Mouse (Mus musculus) neural tube, embryonic 11.5 days (tissue): ENCODE results near the gene C2cd4a. TPM values are rescaled to one million over a fixed set of nuclear protein-coding genes. Genes with fewer than 3 reads are reported as not detected.

Experiments used
- ATAC-seq: fragments of 200-750 bp; cut with Nextera tagmentation; 2 replicates; pipeline ENCODE4 v1.8.0; 2017; ENCODE audit warnings: moderate number of reproducible peaks, mild to moderate bottlenecking, moderate TSS enrichment, moderate library complexity; ENCODE audit not compliant: insufficient read depth, low FRiP score, low TSS enrichment
- DNase-seq: peaks from one replicate; pipeline ENCODE4 v3.0.0-alpha.2; 2015; ENCODE audit warnings: low spot score
- H3K27ac ChIP-seq: fragments of 300-500 bp; sonication (generic); 2 replicates; pipeline ENCODE4 v1.5.1; 2014; ENCODE audit warnings: low read depth, mild to moderate bottlenecking, low read length
- H3K27me3 ChIP-seq: fragments of 300-500 bp; sonication (generic); 2 replicates; pipeline ENCODE4 v1.6.1; 2014; ENCODE audit warnings: mild to moderate bottlenecking, low read length, mixed read lengths; ENCODE audit not compliant: control insufficient read depth, insufficient read depth
- H3K36me3 ChIP-seq: fragments of 300-500 bp; sonication (generic); 2 replicates; pipeline ENCODE4 v1.6.1; 2014; ENCODE audit warnings: mild to moderate bottlenecking, low read length, moderate library complexity, mixed read lengths; ENCODE audit not compliant: control insufficient read depth, insufficient read depth
- H3K4me1 ChIP-seq: fragments of 300-500 bp; sonication (generic); 2 replicates; pipeline ENCODE4 v1.6.1; 2014; ENCODE audit warnings: low read length, mixed read lengths; ENCODE audit not compliant: control insufficient read depth, insufficient read depth
- H3K4me2 ChIP-seq: fragments of 300-500 bp; sonication (generic); 2 replicates; pipeline ENCODE4 v1.6.1; 2014; ENCODE audit warnings: low read depth, mild to moderate bottlenecking, moderate library complexity
- H3K4me3 ChIP-seq: fragments of 300-500 bp; sonication (generic); 2 replicates; pipeline ENCODE4 v1.5.1; 2014; ENCODE audit warnings: low read depth, low read length
- H3K9ac ChIP-seq: fragments of 300-500 bp; sonication (generic); 2 replicates; pipeline ENCODE4 v1.6.1; 2014; ENCODE audit warnings: mild to moderate bottlenecking, low read length
- H3K9me3 ChIP-seq: fragments of 300-500 bp; sonication (generic); 2 replicates; pipeline ENCODE4 v1.6.1; 2016; ENCODE audit warnings: low read length; ENCODE audit not compliant: control insufficient read depth
- WGBS: fragments of 180-500 bp; shearing (Covaris S2); extraction: QIAGEN DNeasy Blood & Tissue Kit; methylation state at CpG from one replicate; pipeline ENCODE4 v1.1.7; 2014; 5-methylcytosine and 5-hydroxymethylcytosine counted together
- polyA plus RNA-seq: library from polyadenylated mRNA; unstranded; fragments of >200 nt; fragmentation: Nextera tagmentation; extraction: Ambion mirVana; gene quantifications from 2 replicates; pipeline ENCODE4 v1.2.1, GENCODE M21; 2014

C2cd4a gene
- polyA plus RNA-seq, 1 experiment from 2014 or later = not detected

- no peaks in the 10 kb centered on the region for H3K9me3 ChIP-seq
- H3K4me3 ChIP-seq = no peak overlapping the region
- DNase-seq (no peak), ATAC-seq (no peak)
- no peak overlapping the region for H3K9ac ChIP-seq
- H3K27ac ChIP-seq = no peak overlapping the region
- no peaks in the 10 kb centered on the region for H3K27me3 ChIP-seq
- no peaks in the 10 kb centered on the region for H3K36me3 ChIP-seq
- H3K4me2 ChIP-seq = no peak overlapping the region
- WGBS = 89% methylated on average over 4 of the region's 4 CpGs
- peaks cover 4% of the 10 kb centered on the region; the same call in 1 of the 2 replicates for H3K4me1 ChIP-seq
Observed at GRCm38 (mm10) chr9:67845012-67845411, 12.9 kb upstream of the C2cd4a start.

- Histone ChIP-seq H3K4me3 (no peak overlapping the region), H3K27ac (no peak overlapping the region), H3K9me3 (no peaks in the 10 kb centered on the region), H3K4me2 (no peak overlapping the region), H3K36me3 (no peaks in the 10 kb centered on the region), H3K4me1 (peaks cover 4% of the 10 kb centered on the region; the same call in 1 of the 2 replicates), H3K27me3 (no peaks in the 10 kb centered on the region), H3K9ac (no peak overlapping the region)
- ATAC-seq = no peak
- WGBS = 82% methylated on average over 5 of the region's 5 CpGs
- DNase-seq = no peak
Observed at GRCm38 (mm10) chr9:67842797-67843196, 10.7 kb upstream of the C2cd4a start.

DNA sequence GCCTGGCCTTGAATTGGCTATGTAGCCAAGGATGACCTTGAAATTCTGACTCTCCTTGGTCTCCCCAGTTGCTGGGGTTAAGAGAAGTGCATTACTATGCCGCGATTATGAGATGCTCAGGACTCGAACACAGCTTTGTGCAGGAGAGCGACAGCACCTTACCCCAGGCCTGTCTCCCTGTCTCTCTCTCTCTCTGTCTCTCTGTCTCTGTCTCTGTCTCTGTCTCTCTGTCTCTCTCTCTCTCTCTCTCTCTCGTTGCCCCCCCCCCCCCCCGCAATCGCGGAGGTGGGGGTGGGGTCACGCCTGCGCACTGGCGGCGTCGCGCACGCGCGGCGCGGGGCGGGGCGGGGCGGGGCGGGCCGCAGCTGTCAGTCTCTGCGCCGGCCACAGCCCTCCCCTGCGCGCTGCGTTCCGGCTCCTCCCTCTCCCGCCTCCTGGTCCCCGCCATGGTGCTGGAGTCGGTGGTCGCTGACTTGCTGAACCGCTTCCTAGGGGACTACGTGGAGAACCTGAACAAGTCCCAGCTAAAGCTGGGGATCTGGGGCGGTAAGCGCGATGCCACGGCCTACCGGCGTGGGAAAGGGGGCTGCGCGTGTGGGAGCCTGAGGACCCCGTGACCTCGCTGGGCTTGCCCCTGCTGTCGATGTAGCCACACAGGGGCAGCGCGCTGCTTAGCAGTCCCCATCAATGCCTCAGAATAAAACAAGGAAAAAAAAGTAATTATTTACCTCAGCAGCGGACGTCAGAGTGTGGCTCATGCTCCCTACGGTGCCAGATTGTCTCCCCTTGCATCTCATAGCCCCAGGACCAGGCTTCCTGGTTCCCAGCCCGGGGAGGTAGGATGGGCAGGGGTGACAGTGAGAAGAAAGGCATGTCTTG is 8.1 kb upstream of the C2cd4a start, which contains the start of gene Vps13c:
Vps13c (plus strand) TSS at position 416 of the 879 bp plus-strand sequence.
- peak; percentile 97 for ATAC-seq
- peak within 1 kb of the TSS; percentile 75 for H3K4me2 ChIP-seq
- WGBS = under 1% methylated on average over 45 of the region's 53 CpGs
- H3K4me1 ChIP-seq = peaks cover 4% of the 10 kb centered on the region; the same call in 1 of the 2 replicates
- H3K27ac ChIP-seq = peak within 1 kb of the TSS; percentile 56
- peak within 1 kb of the TSS; percentile 64 for H3K4me3 ChIP-seq
- H3K36me3 ChIP-seq = no peaks in the 10 kb centered on the region
- H3K9ac ChIP-seq = peak within 1 kb of the TSS; percentile 81
- no peaks in the 10 kb centered on the region for H3K27me3 ChIP-seq
- no peaks in the 10 kb centered on the region for H3K9me3 ChIP-seq
- DNase-seq = peak; percentile 89

DNA sequence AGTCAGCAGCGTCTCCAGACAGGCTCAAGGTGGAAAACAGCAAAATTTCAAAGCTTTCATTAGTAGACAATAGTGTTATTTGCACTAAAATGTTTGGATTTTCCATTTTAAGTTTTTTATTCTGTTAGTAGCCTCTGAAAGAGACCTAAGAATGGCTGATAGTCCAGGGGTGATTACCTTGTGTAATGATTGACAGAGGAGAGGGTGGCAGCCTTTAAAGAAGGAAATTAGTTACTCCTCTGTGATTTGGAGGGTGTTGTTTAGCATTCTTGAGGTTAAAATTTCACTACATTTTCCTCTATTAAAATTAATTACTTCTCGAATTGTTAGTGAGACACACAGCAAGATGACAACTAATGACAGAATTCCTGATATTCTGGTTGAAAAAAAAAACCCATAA is 5.2 kb upstream of the C2cd4a start:
- DNase-seq = no peak
- WGBS = 79% methylated on average over 2 of the region's 2 CpGs
- Histone ChIP-seq H3K36me3 (no peaks in the 10 kb centered on the region), H3K4me1 (peaks cover 4% of the 10 kb centered on the region; the same call in 1 of the 2 replicates), H3K9ac (no peak overlapping the region), H3K27me3 (peaks cover 7% of the 10 kb centered on the region), H3K27ac (no peak overlapping the region), H3K9me3 (no peaks in the 10 kb centered on the region), H3K4me2 (no peak overlapping the region), H3K4me3 (no peak overlapping the region)
- ATAC-seq = no peak

DNA sequence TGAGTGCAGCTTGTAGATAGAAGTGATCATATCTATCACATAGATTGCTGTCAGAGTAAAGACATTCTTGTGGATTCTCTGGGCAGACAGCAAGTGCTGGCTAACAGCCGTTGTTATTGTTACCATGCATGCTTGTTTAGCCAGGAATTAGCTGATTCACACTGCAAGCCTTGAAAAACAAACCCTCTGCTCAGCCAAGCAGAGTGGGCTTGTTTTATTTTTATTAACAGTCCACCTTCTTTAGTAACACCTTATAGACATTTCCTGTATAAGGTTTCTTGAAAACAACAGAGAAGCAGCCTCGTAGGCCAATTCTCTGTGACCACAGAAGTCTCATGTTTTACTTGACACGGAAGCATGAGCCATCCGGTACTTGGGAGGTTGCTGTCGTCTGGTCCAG is 2.4 kb upstream of the C2cd4a start:
- H3K9ac ChIP-seq = no peak overlapping the region
- peaks cover 33% of the 10 kb centered on the region for H3K27me3 ChIP-seq
- no peak for ATAC-seq
- no peaks in the 10 kb centered on the region for H3K9me3 ChIP-seq
- WGBS = 87% methylated on average over 5 of the region's 5 CpGs
- no peak for DNase-seq
- H3K27ac ChIP-seq = no peak overlapping the region
- H3K4me2 ChIP-seq = no peak overlapping the region
- H3K4me1 ChIP-seq = peaks cover 4% of the 10 kb centered on the region; the same call in 1 of the 2 replicates
- no peak overlapping the region for H3K4me3 ChIP-seq
- no peaks in the 10 kb centered on the region for H3K36me3 ChIP-seq

DNA sequence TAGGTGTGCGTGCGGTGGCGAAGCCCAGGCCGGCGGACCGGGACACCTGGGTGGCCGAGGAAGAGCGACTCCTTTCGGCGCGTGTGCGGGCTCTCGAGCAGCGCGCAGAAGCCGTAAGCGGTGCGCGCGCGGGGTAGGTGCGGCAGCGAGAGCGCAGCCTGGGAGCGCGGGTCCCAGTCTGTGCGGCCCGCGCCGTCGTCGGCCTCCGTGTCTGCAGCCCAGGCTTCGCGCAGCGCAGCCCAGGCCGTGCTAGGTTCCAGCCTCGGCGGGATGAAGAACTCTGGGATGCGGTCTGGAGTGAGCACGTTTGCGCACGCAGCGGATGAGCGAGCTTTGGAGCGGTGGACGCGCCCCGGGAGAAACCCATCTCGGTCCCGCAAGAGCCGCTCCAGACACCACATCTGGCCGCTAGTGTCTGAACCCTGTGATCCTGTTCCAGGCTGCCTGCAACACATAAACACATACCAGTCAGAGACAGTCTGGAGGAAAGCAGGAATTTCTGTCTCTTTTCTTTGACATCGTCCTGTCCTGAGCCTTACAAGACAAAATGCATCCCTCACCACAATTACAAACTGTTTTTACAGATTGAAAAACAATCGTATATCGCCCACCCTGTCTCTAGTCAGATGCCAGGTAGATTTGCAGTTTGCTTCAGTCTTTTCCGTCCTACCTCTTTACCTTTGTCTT is 628 bp downstream of the C2cd4a start:
- ATAC-seq (0 out of 2 replicates have a peak, but pooled peaks have one; percentile 23), DNase-seq (peak; percentile 51)
- Histone ChIP-seq H3K4me1 (peaks cover 4% of the 10 kb centered on the region; the same call in 1 of the 2 replicates), H3K27ac (no peak overlapping the region), H3K36me3 (no peaks in the 10 kb centered on the region), H3K4me3 (peak overlapping the region; percentile 45), H3K9me3 (no peaks in the 10 kb centered on the region), H3K9ac (peak overlapping the region; percentile 42), H3K27me3 (peaks cover 39% of the 10 kb centered on the region), H3K4me2 (peak overlapping the region; percentile 54)
- under 1% methylated on average over 48 of the region's 57 CpGs for WGBS

DNA sequence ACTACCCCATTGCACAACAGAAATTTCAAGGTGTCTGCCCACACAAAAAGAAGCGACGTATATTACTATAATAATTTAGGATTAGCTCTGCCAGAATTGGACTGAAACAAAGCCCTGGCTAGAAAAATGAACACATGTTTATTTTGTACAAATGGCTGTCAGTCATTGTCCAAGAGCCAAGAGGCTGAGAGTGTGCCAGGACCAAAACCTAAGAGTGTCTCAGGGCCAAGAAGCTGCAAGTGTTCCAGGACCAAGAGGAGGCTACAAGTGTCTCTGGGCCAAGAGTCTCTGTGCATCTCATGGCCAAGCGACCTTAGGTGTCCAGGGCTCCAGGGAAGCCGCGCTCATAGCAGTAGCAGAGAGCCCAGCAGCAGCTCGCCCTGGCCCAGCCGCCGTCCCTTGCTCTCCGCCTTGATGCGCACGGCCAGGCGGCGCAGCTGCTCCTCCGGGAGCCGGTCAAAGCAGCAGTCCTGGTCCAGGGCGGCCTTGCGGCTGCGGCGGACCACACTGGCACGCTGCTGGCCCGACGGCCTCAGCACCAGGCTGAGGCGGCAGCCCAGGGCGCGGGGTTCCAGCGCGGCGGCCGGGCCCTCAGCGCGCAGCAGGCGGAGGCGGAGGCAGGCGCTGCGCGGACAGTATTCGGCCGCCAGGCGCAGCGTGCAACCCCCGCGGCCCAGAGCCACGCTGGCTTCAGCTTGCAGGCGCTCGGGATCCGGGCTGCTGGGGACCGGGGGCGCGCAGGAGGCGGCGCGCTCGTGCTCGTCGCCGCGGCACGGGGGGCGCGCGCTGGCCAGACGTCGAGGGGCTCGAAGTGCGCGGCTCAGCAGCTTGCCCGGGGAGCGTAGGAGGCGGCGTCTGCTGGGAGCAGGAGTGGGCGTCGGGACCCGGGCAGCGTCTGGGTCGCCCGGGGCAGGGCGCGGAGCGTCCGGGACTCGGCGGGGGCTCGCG is 1.4 kb downstream of the C2cd4a start:
- H3K9me3 ChIP-seq = no peaks in the 10 kb centered on the region
- WGBS = 3% methylated on average over 67 of the region's 84 CpGs
- peak overlapping the region; percentile 54 for H3K4me2 ChIP-seq
- H3K36me3 ChIP-seq = no peaks in the 10 kb centered on the region
- peaks cover 4% of the 10 kb centered on the region; the same call in 1 of the 2 replicates for H3K4me1 ChIP-seq
- peak; percentile 75 for ATAC-seq
- peaks cover 39% of the 10 kb centered on the region for H3K27me3 ChIP-seq
- H3K9ac ChIP-seq = peak overlapping the region; percentile 42; the same call in 1 of the 2 replicates
- no peak overlapping the region for H3K27ac ChIP-seq
- peak overlapping the region; percentile 45 for H3K4me3 ChIP-seq
- DNase-seq = peak; percentile 77

GRCm38 (mm10) chr9:67828182-67828581 is 3.9 kb downstream of the C2cd4a start:
- H3K9ac ChIP-seq = no peak overlapping the region
- 7% methylated on average over 3 of the region's 3 CpGs for WGBS
- no peaks in the 10 kb centered on the region for H3K36me3 ChIP-seq
- no peak for ATAC-seq
- no peak overlapping the region for H3K4me3 ChIP-seq
- H3K27me3 ChIP-seq = peaks cover 39% of the 10 kb centered on the region
- H3K4me2 ChIP-seq = no peak overlapping the region
- H3K4me1 ChIP-seq = peaks cover 4% of the 10 kb centered on the region; the same call in 1 of the 2 replicates
- DNase-seq = peak; percentile 63
- no peak overlapping the region for H3K27ac ChIP-seq
- no peaks in the 10 kb centered on the region for H3K9me3 ChIP-seq
